Mouse (Mus musculus) layer of hippocampus, postnatal 14 days (tissue): ENCODE measurements at regions not wholly inside any gene's neighbourhood (a gene's known extent, or its start where the extent isn't known, plus 50 kb on each side); places are given as distances from the start of the nearest gene placed in this dataset.

Source experiments
- DNase-seq, 2 experiments: peaks; one replicate each; pipeline ENCODE4 v3.0.0; 2021 to 2022; ENCODE audit warnings: low spot score in 2 of 2, mixed read lengths in 1 of 2

GRCm38 (mm10) chr11:17324651-17325050, 67.3 kb downstream of the C1d start:
- no peak for DNase-seq

- no peak for DNase-seq
Measured at GRCm38 (mm10) chr11:17325731-17326646, 68.6 kb downstream of the C1d start.

DNA sequence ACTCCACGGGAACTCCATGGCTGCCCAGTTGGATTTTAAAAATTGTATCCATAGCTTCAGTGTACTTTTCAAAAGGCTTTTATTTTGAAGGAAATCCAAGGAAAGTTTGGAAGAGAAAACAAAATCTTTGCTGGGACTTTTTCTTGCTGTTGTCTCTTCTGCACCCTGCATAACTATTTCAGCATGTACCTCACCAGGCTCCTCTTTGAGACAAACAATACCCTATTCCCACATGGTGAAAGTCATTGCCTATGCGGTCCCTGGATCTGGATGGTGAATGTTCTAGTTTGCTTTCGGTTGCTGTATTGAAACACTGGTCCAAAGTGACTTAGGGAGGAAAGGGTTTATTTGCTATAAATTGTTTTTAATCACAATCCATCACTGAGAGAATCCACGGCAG, 69.3 kb downstream of the C1d start:
- DNase-seq = no peak

DNA sequence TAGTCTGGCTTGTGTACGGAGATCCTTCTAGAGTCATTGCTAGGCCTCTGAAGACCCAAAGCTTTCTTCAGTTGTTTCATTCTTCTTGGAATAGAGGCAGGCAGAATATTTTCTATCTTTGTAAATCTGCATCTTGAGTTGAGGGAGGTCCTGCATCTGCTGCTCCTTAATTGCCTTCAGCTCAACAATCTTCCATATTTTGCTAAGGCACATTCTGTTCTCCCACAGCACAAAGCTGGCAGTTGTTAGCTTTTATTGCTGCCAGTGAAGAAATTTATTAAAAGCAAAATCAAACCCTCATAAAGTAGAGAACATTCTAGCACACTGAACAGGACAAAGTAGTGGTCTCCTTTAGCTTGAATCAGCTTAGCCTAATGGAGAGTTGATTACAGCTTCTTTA, 94.1 kb downstream of the C1d start:
- peak in 1 of 2 experiments; percentile 53 for DNase-seq

DNA sequence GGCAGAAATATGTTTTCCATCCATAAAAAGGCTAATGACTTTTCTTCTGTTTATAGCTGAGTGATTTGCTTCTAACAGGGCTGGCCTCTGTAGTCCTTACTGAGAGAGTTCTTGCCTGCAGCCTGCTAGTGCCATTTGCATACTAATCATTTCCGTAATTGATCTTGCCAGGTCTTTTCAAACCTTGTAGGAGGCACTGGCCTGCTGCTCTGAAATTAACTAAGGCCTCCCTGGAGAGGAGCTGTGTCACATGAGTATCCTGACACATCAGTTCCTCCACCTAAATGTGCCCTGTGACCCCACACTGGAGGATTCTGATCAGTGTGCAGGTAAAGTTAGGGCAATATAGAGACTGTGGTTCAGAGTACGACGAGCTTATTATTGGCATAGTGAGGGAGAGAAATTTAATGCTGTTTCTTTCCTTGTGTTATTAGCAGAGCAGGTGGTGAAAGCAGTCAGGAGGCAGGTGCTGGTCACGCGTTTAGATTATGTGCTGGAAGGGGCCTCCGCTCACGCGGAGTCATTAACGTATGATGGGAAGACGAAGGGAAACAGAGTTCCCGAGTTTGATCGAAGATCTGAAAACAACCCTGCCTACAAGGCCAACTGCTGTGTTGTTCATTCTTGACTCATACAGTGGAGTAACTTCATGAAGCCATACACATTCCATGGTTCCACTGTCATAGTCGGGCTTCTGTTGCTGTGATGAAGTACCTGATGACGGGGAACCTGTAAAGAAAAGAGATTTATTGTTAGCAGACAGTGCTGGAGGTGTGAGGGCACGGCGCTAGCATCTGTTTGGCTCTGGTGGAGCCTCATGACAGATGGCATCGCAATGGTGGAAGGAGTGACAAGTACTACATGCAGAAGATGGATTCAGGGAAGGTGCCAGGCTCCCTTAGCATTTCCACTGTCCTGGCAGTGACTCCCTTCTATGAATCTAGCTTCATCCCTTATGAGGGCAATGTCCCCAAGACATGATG, 95.1 kb downstream of the C1d start:
- DNase-seq = peak in 1 of 2 experiments; percentile 48

DNA sequence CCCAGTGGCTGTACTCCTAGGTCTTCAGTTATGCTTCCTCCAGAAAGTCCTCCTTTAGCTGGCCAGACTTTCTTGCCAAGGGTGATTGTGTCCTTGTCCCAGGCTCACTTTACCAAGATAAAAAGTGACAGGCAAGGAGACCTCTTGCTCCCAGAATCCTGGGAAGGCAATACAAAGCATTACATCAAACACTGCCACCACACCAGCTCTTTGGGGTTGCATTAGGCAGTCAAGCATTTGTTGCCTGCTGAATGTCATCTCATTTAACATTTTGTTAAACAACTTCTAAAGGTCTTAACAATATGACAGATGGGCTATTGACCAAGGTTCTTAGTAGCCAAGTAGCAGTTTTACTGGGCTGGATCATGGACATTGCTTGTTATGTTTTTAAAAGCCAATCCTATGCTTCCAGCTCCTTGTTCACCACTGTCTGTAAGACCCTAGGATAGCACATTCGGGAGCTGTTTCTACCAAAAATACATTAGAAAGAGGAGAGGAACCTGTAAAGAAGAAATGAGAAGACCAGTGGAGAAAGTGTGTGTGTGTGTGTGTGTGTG, 102.4 kb downstream of the C1d start:
- no peak for DNase-seq

GRCm38 (mm10) chr11:17377859-17378258, 120.5 kb downstream of the C1d start:
- DNase-seq = no peak

- no peak for DNase-seq
Measured at GRCm38 (mm10) chr11:17386756-17387155, 129.4 kb downstream of the C1d start.

GRCm38 (mm10) chr11:17393832-17394231, 136.5 kb downstream of the C1d start:
- DNase-seq = no peak

DNA sequence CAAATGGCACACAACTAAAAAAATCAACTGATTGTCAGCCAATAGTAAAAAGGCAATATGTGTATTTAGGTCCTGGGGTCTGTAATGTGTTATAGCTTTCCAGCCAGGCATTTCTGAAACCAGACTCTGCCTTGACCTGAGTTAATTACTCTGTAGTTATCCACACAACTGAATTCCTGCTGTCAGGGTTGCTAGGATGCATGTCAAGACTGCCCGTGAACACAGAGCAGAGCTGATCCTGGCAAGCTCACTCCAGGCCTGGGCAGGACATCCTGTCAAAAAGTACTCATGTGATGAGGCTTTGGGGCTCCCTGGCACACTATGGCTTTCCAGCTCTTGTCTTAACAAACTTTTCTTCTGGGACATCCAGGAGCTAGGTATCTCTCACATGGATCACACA, 157.2 kb downstream of the C1d start:
- no peak for DNase-seq

DNA sequence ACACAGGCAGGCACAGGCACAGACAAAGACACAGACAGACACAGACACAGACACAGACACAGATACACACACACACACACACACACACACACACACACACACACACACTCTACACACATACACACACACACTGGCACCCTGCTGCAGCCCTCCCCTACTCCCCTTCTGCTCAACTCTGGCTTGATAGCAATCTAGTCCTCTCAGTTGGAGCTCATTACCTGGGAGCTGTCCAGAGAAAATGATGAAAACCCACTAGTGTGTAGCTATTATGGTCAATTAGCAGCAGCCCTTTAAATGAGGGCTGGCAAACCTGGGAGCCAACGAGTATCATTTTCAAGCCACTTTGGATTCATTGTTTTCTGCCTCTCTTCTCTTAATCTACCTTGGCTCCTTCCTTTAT, 157.8 kb downstream of the C1d start:
- peak in 1 of 2 experiments; percentile 18 for DNase-seq

- DNase-seq = no peak
Measured at GRCm38 (mm10) chr11:17417656-17418289, 160.4 kb downstream of the C1d start.

GRCm38 (mm10) chr11:17442133-17442532, 184.8 kb downstream of the C1d start:
- DNase-seq = no peak

GRCm38 (mm10) chr11:17449289-17449688, 191.9 kb downstream of the C1d start:
- no peak for DNase-seq

DNA sequence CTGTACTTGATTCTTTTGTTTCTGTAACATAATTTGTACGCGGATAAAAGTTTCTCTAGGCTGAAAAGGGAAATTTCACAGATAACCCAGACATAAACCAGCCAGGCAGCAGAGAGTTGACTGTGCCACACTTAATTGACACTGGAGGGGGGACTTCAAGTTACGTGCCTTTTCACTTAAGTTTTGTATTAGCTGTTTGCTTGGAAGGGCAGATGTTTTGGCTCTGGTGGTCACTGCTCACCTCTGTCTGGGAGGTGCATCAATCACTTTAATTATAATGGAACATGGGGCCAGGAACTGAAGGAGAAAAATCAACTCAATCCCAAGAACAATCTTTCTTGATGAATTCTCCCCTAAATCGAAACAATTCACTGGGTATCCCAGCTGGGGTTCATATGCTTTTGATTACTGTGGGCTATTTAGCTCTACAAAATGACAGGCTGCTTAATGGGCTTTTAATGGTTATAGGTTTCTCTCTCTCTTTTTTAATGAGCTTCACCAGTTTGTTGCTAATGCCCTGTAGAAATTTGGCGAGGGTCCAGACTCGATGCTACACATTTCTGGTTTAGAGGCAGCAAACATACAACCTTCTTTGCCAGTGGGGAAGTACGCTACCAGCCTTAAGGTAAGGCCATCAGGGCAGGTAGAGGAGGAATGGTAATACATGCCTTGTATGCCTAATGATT, 193.1 kb downstream of the C1d start:
- no peak for DNase-seq

GRCm38 (mm10) chr11:17451451-17451850, 194.1 kb downstream of the C1d start:
- peak in 1 of 2 experiments; percentile 79 for DNase-seq

GRCm38 (mm10) chr11:17453530-17453929, 196.2 kb downstream of the C1d start:
- DNase-seq = no peak

DNA sequence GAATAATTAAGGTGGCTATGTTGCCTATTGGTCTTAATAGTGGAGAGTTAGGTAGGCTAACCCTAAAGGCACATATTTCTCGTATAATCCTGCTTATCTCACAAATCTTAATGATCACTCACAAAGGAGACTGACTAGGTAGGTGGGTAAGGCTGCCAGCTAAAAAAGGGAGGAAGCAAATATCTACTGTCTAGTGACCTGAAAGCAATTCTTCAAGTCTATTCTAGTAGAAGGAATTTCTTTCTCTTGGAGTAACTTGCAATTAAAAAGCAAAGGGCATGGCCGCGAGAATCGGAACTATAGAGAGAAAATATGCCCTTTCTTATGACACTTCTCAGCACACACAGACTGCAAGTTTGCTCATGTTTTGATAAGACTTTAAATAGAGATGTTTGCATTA, 201.6 kb downstream of the C1d start:
- no peak for DNase-seq

GRCm38 (mm10) chr11:17460024-17460919, 202.9 kb downstream of the C1d start:
- peak in 1 of 2 experiments; percentile 31 for DNase-seq
